Mouse (Mus musculus) neural tube, embryonic 15.5 days (tissue): ENCODE results near the gene Sytl2. TPM values are rescaled to one million over a fixed set of nuclear protein-coding genes. Genes with fewer than 3 reads are reported as not detected.

ENCODE experiments used
- ATAC-seq: fragments of 200-750 bp; cut with Nextera tagmentation; 2 replicates; pipeline ENCODE4 v1.8.0; 2017; ENCODE audit warnings: mild to moderate bottlenecking, moderate TSS enrichment, moderate library complexity; ENCODE audit not compliant: low FRiP score
- H3K27ac ChIP-seq: fragments of 300-500 bp; sonication (generic); replicated peaks from 2 replicates; pipeline ENCODE4 v1.5.1; 2015; ENCODE audit warnings: mild to moderate bottlenecking, inconsistent platforms
- H3K27me3 ChIP-seq: fragments of 300-500 bp; sonication (generic); replicated peaks from 2 replicates; pipeline ENCODE4 v1.6.1; 2015; ENCODE audit warnings: inconsistent platforms
- H3K36me3 ChIP-seq: fragments of 300-500 bp; sonication (generic); 2 replicates; pipeline ENCODE4 v1.6.1; 2015; ENCODE audit warnings: inconsistent platforms
- H3K4me1 ChIP-seq: fragments of 300-500 bp; sonication (generic); 2 replicates; pipeline ENCODE4 v1.6.1; 2015; ENCODE audit warnings: inconsistent platforms
- H3K4me2 ChIP-seq: fragments of 300-500 bp; sonication (generic); 2 replicates; pipeline ENCODE4 v1.6.1; 2015; ENCODE audit warnings: inconsistent platforms, mild to moderate bottlenecking, moderate library complexity
- H3K4me3 ChIP-seq: fragments of 300-500 bp; sonication (generic); replicated peaks from 2 replicates; pipeline ENCODE4 v1.5.1; 2015; ENCODE audit warnings: mild to moderate bottlenecking, inconsistent platforms
- H3K9ac ChIP-seq: fragments of 300-500 bp; sonication (generic); replicated peaks from 2 replicates; pipeline ENCODE4 v1.6.1; 2015; ENCODE audit warnings: mild to moderate bottlenecking, inconsistent platforms
- H3K9me3 ChIP-seq: fragments of 300-500 bp; sonication (generic); replicated peaks from 2 replicates; pipeline ENCODE4 v1.6.1; 2016; ENCODE audit warnings: inconsistent platforms
- WGBS: fragments of 180-500 bp; shearing (Covaris S2); methylation state at CpG from one replicate; pipeline ENCODE4 v1.1.7; 2015; ENCODE audit warnings: mixed read lengths; 5-methylcytosine and 5-hydroxymethylcytosine counted together
- polyA plus RNA-seq: library from polyadenylated mRNA; unstranded; fragments of >200 nt; fragmentation: Nextera tagmentation; extraction: Ambion mirVana; gene quantifications from 2 replicates; pipeline ENCODE4 v1.2.1, GENCODE M21; 2015

The Sytl2 gene
- polyA plus RNA-seq, 1 experiment from 2014 or later, result 10.1 TPM

DNA sequence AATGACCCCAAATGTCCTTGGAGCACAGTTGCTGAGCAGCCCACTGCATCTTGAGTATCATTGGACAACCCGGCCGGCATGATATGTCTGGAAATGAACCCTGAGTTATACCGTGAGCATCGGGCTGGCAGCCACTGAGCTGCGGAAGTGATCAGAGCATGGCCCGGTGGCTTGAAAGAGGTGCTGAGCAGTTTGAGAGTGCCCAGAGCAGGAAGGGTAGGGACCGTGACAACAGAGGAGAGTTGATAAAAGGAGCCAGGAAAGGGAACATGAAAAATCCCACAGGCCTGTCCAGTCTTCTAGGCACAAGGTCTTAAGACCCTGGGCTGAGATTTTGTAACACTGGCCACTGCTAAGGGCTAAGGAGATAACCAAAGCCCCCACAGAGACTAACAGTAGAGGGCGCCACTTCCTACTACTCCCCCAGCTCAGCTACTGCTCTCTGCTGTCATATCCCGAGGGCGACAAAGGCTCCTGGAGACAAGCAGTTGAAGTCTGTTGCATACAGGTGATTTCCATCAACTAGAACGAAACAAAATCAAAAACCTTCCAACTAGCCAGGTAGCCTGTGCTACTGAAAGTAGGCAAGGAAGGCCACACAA is 21.7 kb upstream of the Sytl2 start:
- H3K9ac ChIP-seq, result no peak overlapping the region
- H3K27me3 ChIP-seq, result no peaks in the 10 kb centered on the region
- H3K36me3 ChIP-seq, result no peaks in the 10 kb centered on the region
- no peak overlapping the region for H3K27ac ChIP-seq
- 67% methylated on average over 11 of the region's 11 CpGs for WGBS
- no peak overlapping the region for H3K4me3 ChIP-seq
- no peak for ATAC-seq
- H3K4me1 ChIP-seq, result no peaks in the 10 kb centered on the region
- H3K9me3 ChIP-seq, result no peaks in the 10 kb centered on the region
- H3K4me2 ChIP-seq, result no peak overlapping the region

DNA sequence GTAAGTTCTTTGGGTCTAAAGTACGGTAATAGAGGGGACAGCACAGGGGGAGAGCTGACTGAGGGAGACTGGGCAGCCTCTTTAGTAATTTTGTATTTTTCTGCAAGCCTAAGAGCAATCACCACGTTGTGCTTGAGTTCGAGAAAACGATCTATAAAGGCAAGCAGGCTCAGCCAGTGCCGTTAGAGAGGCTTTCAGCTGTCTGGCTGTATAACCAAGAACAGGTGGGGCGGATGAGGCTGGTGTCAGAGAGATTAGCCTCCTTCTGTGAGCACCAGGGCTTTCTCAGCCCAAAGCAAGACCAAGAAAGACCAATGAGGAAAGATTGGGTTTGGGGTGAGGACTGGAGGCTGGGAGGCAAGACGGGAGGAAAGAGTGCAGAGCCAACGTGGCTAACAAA is 21.2 kb upstream of the Sytl2 start:
- no peak overlapping the region for H3K4me3 ChIP-seq
- no peak overlapping the region for H3K27ac ChIP-seq
- H3K4me1 ChIP-seq, result no peaks in the 10 kb centered on the region
- H3K9me3 ChIP-seq, result no peaks in the 10 kb centered on the region
- H3K36me3 ChIP-seq, result no peaks in the 10 kb centered on the region
- no peak for ATAC-seq
- H3K27me3 ChIP-seq, result no peaks in the 10 kb centered on the region
- WGBS, result 64% methylated on average over 8 of the region's 8 CpGs
- no peak overlapping the region for H3K4me2 ChIP-seq
- H3K9ac ChIP-seq, result no peak overlapping the region

GRCm38 (mm10) chr7:90281759-90282546 is 20.1 kb upstream of the Sytl2 start:
- Histone ChIP-seq H3K36me3 (no peaks in the 10 kb centered on the region), H3K9ac (no peak overlapping the region), H3K9me3 (no peaks in the 10 kb centered on the region), H3K27ac (no peak overlapping the region), H3K27me3 (no peaks in the 10 kb centered on the region), H3K4me2 (no peak overlapping the region), H3K4me1 (no peaks in the 10 kb centered on the region), H3K4me3 (no peak overlapping the region)
- no peak for ATAC-seq
- 83% methylated on average over 11 of the region's 11 CpGs for WGBS

- Histone ChIP-seq H3K4me3 (no peak overlapping the region), H3K9me3 (no peaks in the 10 kb centered on the region), H3K27me3 (no peaks in the 10 kb centered on the region), H3K27ac (no peak overlapping the region), H3K9ac (no peak overlapping the region), H3K4me2 (no peak overlapping the region), H3K36me3 (no peaks in the 10 kb centered on the region), H3K4me1 (no peaks in the 10 kb centered on the region)
- WGBS, result 81% methylated on average over 1 of the region's 1 CpGs
- no peak for ATAC-seq
Measured at GRCm38 (mm10) chr7:90282786-90283185, 19.3 kb upstream of the Sytl2 start.

DNA sequence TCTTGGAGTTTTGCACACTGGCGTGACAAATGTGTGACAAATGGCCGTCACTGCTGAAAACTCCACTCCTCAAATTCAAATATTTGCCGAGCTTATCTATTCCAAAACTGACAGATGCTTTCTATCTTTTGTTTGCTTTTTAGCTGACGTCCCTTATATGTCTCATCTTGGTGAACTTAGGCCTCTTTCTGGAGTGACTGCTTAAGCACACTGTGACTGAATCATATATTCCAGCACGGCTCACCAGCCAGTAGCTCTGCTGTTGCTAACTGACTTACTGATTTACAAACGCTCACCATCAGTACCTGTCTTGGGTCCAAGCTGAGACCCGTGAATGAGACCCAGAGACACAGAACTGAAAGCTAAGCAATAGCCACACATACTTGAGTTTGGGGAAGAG is 17.3 kb upstream of the Sytl2 start:
- 71% methylated on average over 7 of the region's 7 CpGs for whole genome bisulfite sequencing
- Histone ChIP-seq H3K9ac (no peak overlapping the region), H3K4me3 (no peak overlapping the region), H3K27me3 (no peaks in the 10 kb centered on the region), H3K36me3 (no peaks in the 10 kb centered on the region), H3K27ac (no peak overlapping the region), H3K9me3 (no peaks in the 10 kb centered on the region), H3K4me1 (no peaks in the 10 kb centered on the region), H3K4me2 (no peak overlapping the region)
- ATAC-seq, result no peak

GRCm38 (mm10) chr7:90291885-90292284 is 10.2 kb upstream of the Sytl2 start:
- H3K9me3 ChIP-seq, result no peaks in the 10 kb centered on the region
- WGBS, result 87% methylated on average over 6 of the region's 6 CpGs
- no peaks in the 10 kb centered on the region for H3K27me3 ChIP-seq
- no peak overlapping the region for H3K4me3 ChIP-seq
- H3K27ac ChIP-seq, result no peak overlapping the region
- H3K36me3 ChIP-seq, result no peaks in the 10 kb centered on the region
- H3K4me2 ChIP-seq, result no peak overlapping the region
- H3K4me1 ChIP-seq, result no peaks in the 10 kb centered on the region
- no peak for ATAC-seq
- H3K9ac ChIP-seq, result no peak overlapping the region

GRCm38 (mm10) chr7:90302647-90303552 is 848 bp downstream of the Sytl2 start:
- H3K4me2 ChIP-seq, result peak overlapping the region; percentile 99
- no peak overlapping the region for H3K27ac ChIP-seq
- peak; percentile 45; the same call in 1 of the 2 replicates for ATAC-seq
- peaks cover 30% of the 10 kb centered on the region for H3K27me3 ChIP-seq
- H3K4me1 ChIP-seq, result peaks cover 7% of the 10 kb centered on the region
- peak overlapping the region; percentile 64 for H3K9ac ChIP-seq
- 3% methylated on average over 27 of the region's 27 CpGs for WGBS
- H3K36me3 ChIP-seq, result no peaks in the 10 kb centered on the region
- no peaks in the 10 kb centered on the region for H3K9me3 ChIP-seq
- peak overlapping the region; percentile 67 for H3K4me3 ChIP-seq

DNA sequence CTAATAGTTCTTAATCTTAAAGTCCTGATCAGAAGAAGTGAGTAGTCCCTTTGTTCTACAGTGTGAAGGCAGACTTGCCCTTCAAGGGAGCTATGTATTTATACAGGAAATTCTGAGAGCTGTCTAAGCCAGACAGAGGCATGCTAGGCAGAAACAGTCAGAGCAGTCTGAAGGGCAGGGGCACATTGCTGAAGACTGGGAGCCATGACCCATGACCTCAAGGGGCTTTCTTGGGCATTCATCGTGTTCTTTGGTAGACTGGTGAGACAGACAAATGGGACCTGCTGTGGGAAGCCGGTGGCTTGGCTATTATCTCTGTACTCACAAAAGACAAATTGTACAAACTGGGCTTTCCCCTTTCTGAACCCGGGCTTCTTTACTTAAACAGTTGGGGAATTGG is 4.0 kb downstream of the Sytl2 start:
- no peaks in the 10 kb centered on the region for H3K36me3 ChIP-seq
- peaks cover 17% of the 10 kb centered on the region for H3K27me3 ChIP-seq
- no peak overlapping the region for H3K4me3 ChIP-seq
- no peak for ATAC-seq
- no peaks in the 10 kb centered on the region for H3K9me3 ChIP-seq
- H3K4me2 ChIP-seq, result no peak overlapping the region
- WGBS, result 6% methylated on average over 3 of the region's 3 CpGs
- peaks cover 7% of the 10 kb centered on the region for H3K4me1 ChIP-seq
- no peak overlapping the region for H3K27ac ChIP-seq
- no peak overlapping the region for H3K9ac ChIP-seq

DNA sequence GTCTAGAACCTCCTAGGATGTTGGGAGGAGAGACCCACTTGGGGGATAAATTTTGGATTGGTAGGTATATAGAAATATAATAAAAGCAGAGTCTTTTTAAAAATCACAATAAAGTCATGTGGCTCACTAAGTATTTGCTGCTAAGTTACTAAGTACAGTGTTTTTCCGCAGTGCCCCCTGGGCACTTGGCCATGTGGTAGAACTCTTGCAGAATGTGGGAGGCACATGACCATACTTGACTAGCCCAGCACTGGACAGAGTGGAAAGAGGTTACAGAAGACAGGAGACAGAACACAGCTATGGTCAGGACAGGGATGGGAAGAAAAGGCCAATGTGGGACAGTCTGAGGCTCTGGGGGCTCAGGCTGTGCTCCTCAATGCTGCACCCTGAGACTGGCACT is 4.9 kb downstream of the Sytl2 start:
- no peaks in the 10 kb centered on the region for H3K36me3 ChIP-seq
- H3K9me3 ChIP-seq, result no peaks in the 10 kb centered on the region
- H3K4me3 ChIP-seq, result no peak overlapping the region
- H3K4me2 ChIP-seq, result no peak overlapping the region
- WGBS, result 89% methylated on average over 1 of the region's 1 CpGs
- no peak for ATAC-seq
- peaks cover 7% of the 10 kb centered on the region for H3K4me1 ChIP-seq
- H3K27me3 ChIP-seq, result peaks cover 17% of the 10 kb centered on the region
- no peak overlapping the region for H3K9ac ChIP-seq
- H3K27ac ChIP-seq, result no peak overlapping the region

DNA sequence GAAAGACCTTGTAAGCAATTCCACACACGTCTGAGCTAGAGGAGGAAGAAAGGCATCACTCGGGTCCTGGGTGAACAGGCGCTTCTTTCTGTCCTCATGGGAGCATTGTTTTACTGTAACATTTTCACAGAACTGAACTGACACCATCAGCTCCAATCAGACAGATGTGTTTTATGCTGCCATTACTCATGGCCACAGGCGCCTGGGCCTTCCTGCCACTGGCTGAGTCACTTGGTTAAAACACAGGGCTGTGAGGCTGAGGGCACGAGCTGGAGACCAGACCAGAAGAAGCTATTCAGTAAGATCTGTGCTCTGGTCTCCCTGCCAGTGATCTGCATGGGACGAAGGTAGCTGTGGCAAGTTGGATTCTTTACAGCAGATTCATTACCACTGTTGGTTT is 6.0 kb downstream of the Sytl2 start:
- H3K9ac ChIP-seq, result no peak overlapping the region
- ATAC-seq, result no peak
- whole genome bisulfite sequencing, result 70% methylated on average over 6 of the region's 6 CpGs

GRCm38 (mm10) chr7:90312151-90312883 is 10.3 kb downstream of the Sytl2 start:
- WGBS, result 77% methylated on average over 7 of the region's 7 CpGs
- no peak overlapping the region for H3K9ac ChIP-seq

More for the DNA sequence above, 6.0 kb downstream of the Sytl2 start:
- Histone ChIP-seq H3K36me3 (no peaks in the 10 kb centered on the region), H3K4me3 (no peak overlapping the region), H3K27ac (no peak overlapping the region), H3K4me2 (no peak overlapping the region), H3K4me1 (peaks cover 2% of the 10 kb centered on the region), H3K27me3 (peaks cover 11% of the 10 kb centered on the region), H3K9me3 (no peaks in the 10 kb centered on the region)

More at GRCm38 (mm10) chr7:90312151-90312883, 10.3 kb downstream of the Sytl2 start:
- Histone ChIP-seq H3K4me3 (no peak overlapping the region), H3K27me3 (no peaks in the 10 kb centered on the region), H3K4me2 (no peak overlapping the region), H3K4me1 (no peaks in the 10 kb centered on the region), H3K9me3 (no peaks in the 10 kb centered on the region), H3K36me3 (no peaks in the 10 kb centered on the region), H3K27ac (no peak overlapping the region)
- no peak for ATAC-seq
